Mouse (Mus musculus) urinary bladder, postnatal 36 days (tissue): ENCODE measurements at regions not wholly inside any gene's neighbourhood (a gene's known extent, or its start where the extent isn't known, plus 50 kb on each side); places are given as distances from the start of the nearest gene placed in this dataset.

ENCODE experiments used
- DNase-seq, 2 experiments: peaks; one replicate each; pipeline ENCODE4 v3.0.0; 2022; ENCODE audit warnings: low spot score in 2 of 2, mixed read lengths in 1 of 2

GRCm38 (mm10) chr2:95378296-95378695, 939.7 kb upstream of the Lrrc4c start:
- DNase-seq = no peak

GRCm38 (mm10) chr2:95376479-95376878, 938.5 kb upstream of the Api5 start:
- DNase-seq = no peak

GRCm38 (mm10) chr2:95366824-95367715, 929.1 kb upstream of the Api5 start:
- DNase-seq = peak in 1 of 2 experiments; percentile 4
